Mouse (Mus musculus) MEL (cell line): Measurements from ENCODE around the gene Npnt. TPM values are rescaled to one million over a fixed set of nuclear protein-coding genes. Genes with fewer than 3 reads are reported as not detected.

Source experiments
- DNase-seq: peaks from one replicate; pipeline ENCODE4 v3.0.0; 2011; ENCODE audit warnings: low read depth, low spot score
- H3K27ac ChIP-seq: 2 replicates; pipeline ENCODE4 v1.5.1; 2012; ENCODE audit warnings: low read depth, mild to moderate bottlenecking, control low read depth, low read length, moderate library complexity; ENCODE audit not compliant: control insufficient read depth
- H3K27me3 ChIP-seq, 2 experiments: fragments of 150-350 bp in 1 of 2; sonication (generic) in 1 of 2; 2 replicates each; pipeline ENCODE4 v1.6.1; 2012; ENCODE audit warnings: low read length in 2 of 2, mild to moderate bottlenecking in 2 of 2, improper control_type of control experiment in 1 of 2, moderate library complexity in 1 of 2; ENCODE audit not compliant: insufficient read depth in 2 of 2, control insufficient read depth in 1 of 2
- H3K36me3 ChIP-seq, 2 experiments: 2 replicates each; pipeline ENCODE4 v1.6.1; 2012 to 2014; ENCODE audit warnings: low read length in 2 of 2, improper control_type of control experiment in 1 of 2, inconsistent platforms in 1 of 2, mild to moderate bottlenecking in 1 of 2; ENCODE audit not compliant: insufficient read depth in 2 of 2, control insufficient read depth in 1 of 2
- H3K4me1 ChIP-seq, 2 experiments: fragments of 150-350 bp in 1 of 2; sonication (generic) in 1 of 2; 2 replicates each; pipeline ENCODE4 v1.6.1; 2012; ENCODE audit warnings: low read length in 2 of 2, improper control_type of control experiment in 1 of 2, mild to moderate bottlenecking in 1 of 2; ENCODE audit not compliant: insufficient read depth in 2 of 2, control insufficient read depth in 1 of 2
- H3K4me3 ChIP-seq, 2 experiments: fragments of 150-350 bp in 1 of 2; sonication (generic) in 1 of 2; 2 replicates each; pipeline ENCODE4 v1.5.1; 2012; ENCODE audit warnings: low read depth in 2 of 2, low read length in 2 of 2, mild to moderate bottlenecking in 2 of 2, moderate library complexity in 2 of 2, control low read depth in 1 of 2, improper control_type of control experiment in 1 of 2; ENCODE audit not compliant: control insufficient read depth in 1 of 2, insufficient read depth in 1 of 2
- H3K79me2 ChIP-seq: 2 replicates; pipeline ENCODE4 v1.6.1; 2012; ENCODE audit warnings: mild to moderate bottlenecking, low read length, moderate library complexity; ENCODE audit not compliant: control insufficient read depth, poor library complexity, insufficient read depth
- H3K9ac ChIP-seq: 2 replicates; pipeline ENCODE4 v1.6.1; 2012; ENCODE audit warnings: low read depth, mild to moderate bottlenecking, control low read depth, low read length, moderate library complexity; ENCODE audit not compliant: control insufficient read depth, poor library complexity, severe bottlenecking
- H3K9me3 ChIP-seq: fragments of 150-350 bp; sonication (generic); replicated peaks from 2 replicates; pipeline ENCODE4 v1.6.1; 2012; ENCODE audit warnings: mild to moderate bottlenecking, low read length, improper control_type of control experiment, moderate library complexity; ENCODE audit not compliant: insufficient read depth
- BHLHE40 ChIP-seq: IDR thresholded peaks from 2 replicates; pipeline ENCODE4 v1.6.1; 2012; ENCODE audit warnings: low read depth, mild to moderate bottlenecking, inconsistent platforms, low read length, improper control_type of control experiment, borderline replicate concordance
- E2F4 ChIP-seq: IDR thresholded peaks from 2 replicates; pipeline ENCODE4 v1.6.1; 2011; ENCODE audit warnings: low read depth, low read length, improper control_type of control experiment, borderline replicate concordance
- ELF1 ChIP-seq: IDR thresholded peaks from 2 replicates; pipeline ENCODE4 v1.6.1; 2014; ENCODE audit warnings: low read depth, mild to moderate bottlenecking, inconsistent platforms, low read length, improper control_type of control experiment, moderate library complexity
- EP300 ChIP-seq, 2 experiments: IDR thresholded peaks; 2 replicates each; pipeline ENCODE4 v1.6.1; 2011; ENCODE audit warnings: improper control_type of control experiment in 2 of 2, low read length in 2 of 2, low read depth in 1 of 2, mild to moderate bottlenecking in 1 of 2
- GABPA ChIP-seq: IDR thresholded peaks from 2 replicates; pipeline ENCODE4 v1.6.1; 2012; ENCODE audit warnings: low read depth, mild to moderate bottlenecking, inconsistent platforms, low read length, improper control_type of control experiment, moderate library complexity
- HCFC1 ChIP-seq: IDR thresholded peaks from 2 replicates; pipeline ENCODE4 v1.6.1; 2012; ENCODE audit warnings: low read depth, mild to moderate bottlenecking, inconsistent platforms, low read length, improper control_type of control experiment, moderate library complexity
- MAX ChIP-seq: IDR thresholded peaks from 2 replicates; pipeline ENCODE4 v1.6.1; 2011; ENCODE audit warnings: low read length, improper control_type of control experiment
- MAZ ChIP-seq: IDR thresholded peaks from 2 replicates; pipeline ENCODE4 v1.6.1; 2012; ENCODE audit warnings: low read depth, mild to moderate bottlenecking, inconsistent platforms, low read length, improper control_type of control experiment
- MXI1 ChIP-seq: IDR thresholded peaks from 2 replicates; pipeline ENCODE4 v1.6.1; 2011; ENCODE audit warnings: mild to moderate bottlenecking, low read depth, low read length, improper control_type of control experiment
- MYC ChIP-seq: IDR thresholded peaks from 2 replicates; pipeline ENCODE4 v1.6.1; 2011; ENCODE audit warnings: low read depth, mild to moderate bottlenecking, low read length, improper control_type of control experiment, moderate library complexity
- NRF1 ChIP-seq: IDR thresholded peaks from 2 replicates; pipeline ENCODE4 v1.6.1; 2014; ENCODE audit warnings: low read depth, mild to moderate bottlenecking, inconsistent platforms, low read length, improper control_type of control experiment, moderate library complexity; ENCODE audit not compliant: poor library complexity, insufficient read depth, severe bottlenecking
- POLR2AphosphoS2 ChIP-seq: IDR thresholded peaks from 2 replicates; pipeline ENCODE4 v1.6.1; 2011; ENCODE audit warnings: low read length, improper control_type of control experiment
- POLR2AphosphoS5 ChIP-seq: IDR thresholded peaks from 2 replicates; pipeline ENCODE4 v1.6.1; 2012; ENCODE audit warnings: low read depth, borderline replicate concordance, mild to moderate bottlenecking, inconsistent platforms, low read length, moderate library complexity, mixed read lengths
- RAD21 ChIP-seq: IDR thresholded peaks from 2 replicates; pipeline ENCODE4 v1.6.1; 2011; ENCODE audit warnings: mild to moderate bottlenecking, low read depth, low read length, improper control_type of control experiment
- RCOR1 ChIP-seq: IDR thresholded peaks from 2 replicates; pipeline ENCODE4 v1.6.1; 2012; ENCODE audit warnings: low read depth, mild to moderate bottlenecking, inconsistent platforms, low read length, improper control_type of control experiment
- SIN3A ChIP-seq: IDR thresholded peaks from 2 replicates; pipeline ENCODE4 v1.6.1; 2012; ENCODE audit warnings: low read length, improper control_type of control experiment, inconsistent platforms
- TAL1 ChIP-seq: IDR thresholded peaks from 2 replicates; pipeline ENCODE4 v1.6.1; 2012; ENCODE audit warnings: mild to moderate bottlenecking, inconsistent platforms, low read length, moderate library complexity, mixed read lengths
- TBP ChIP-seq: IDR thresholded peaks from 2 replicates; pipeline ENCODE4 v1.8.0; 2011; ENCODE audit warnings: low read depth, low read length, improper control_type of control experiment
- UBTF ChIP-seq: IDR thresholded peaks from 2 replicates; pipeline ENCODE4 v1.6.1; 2012; ENCODE audit warnings: low read depth, mild to moderate bottlenecking, inconsistent platforms, low read length, improper control_type of control experiment, moderate library complexity, borderline replicate concordance; ENCODE audit not compliant: insufficient read depth
- ZC3H11A ChIP-seq: IDR thresholded peaks from 2 replicates; pipeline ENCODE4 v1.6.1; 2012; ENCODE audit warnings: low read depth, mild to moderate bottlenecking, inconsistent platforms, low read length, improper control_type of control experiment
- polyA plus RNA-seq, 2 experiments: library from polyadenylated mRNA; stranded (reverse) in 1 of 2; unstranded in 1 of 2; fragments of >175 nt in 1 of 2; fragments of >200 nt in 1 of 2; gene quantifications; 2 replicates each; pipeline versions ENCODE4 v1.2.1 to v1.2.4; 2012; ENCODE audit warnings: low replicate concordance in 2 of 2, low read depth in 1 of 2; ENCODE audit not compliant: insufficient read length in 2 of 2, insufficient read depth in 1 of 2, missing spikeins in 1 of 2
- total RNA-seq: library from RNA; depleted of rRNA; stranded (reverse); fragments of 300-350 nt; gene quantifications from 2 replicates; pipeline ENCODE4 v1.2.3, GENCODE M21; 2012

The Npnt gene
- total and polyA plus RNA-seq, 3 experiments, result 0.06 TPM; not detected in 2

DNA sequence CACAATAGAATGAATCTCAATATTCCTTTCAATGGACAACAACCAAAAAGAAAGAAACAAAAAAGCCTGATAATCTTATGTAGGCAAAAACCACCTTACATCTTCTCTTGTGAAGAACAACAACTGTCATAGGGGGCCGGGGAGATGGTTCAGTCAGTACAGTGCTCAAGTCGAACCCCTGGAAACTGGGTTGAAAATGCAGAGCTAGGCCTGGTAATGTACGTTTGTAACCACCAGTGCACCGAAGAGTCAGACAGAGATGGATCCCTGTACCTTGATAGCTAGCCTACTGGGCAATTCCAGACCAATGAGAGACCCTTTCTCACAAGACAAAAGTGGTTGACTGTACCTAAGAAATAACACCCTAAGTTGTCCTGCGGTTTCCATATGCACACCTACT lies 47.2 kb downstream of the Npnt start:
- no peaks in the 10 kb centered on the region for H3K4me1 ChIP-seq
- H3K9me3 ChIP-seq, result no peaks in the 10 kb centered on the region
- H3K27me3 ChIP-seq, result no peaks in the 10 kb centered on the region; a peak in 1 of 4 replicates
- no peak overlapping the region for H3K4me3 ChIP-seq
- no peak overlapping the region for H3K9ac ChIP-seq
- no peaks in the 10 kb centered on the region for H3K79me2 ChIP-seq
- TF ChIP-seq BHLHE40, result no peak
- no peak for TF ChIP-seq TBP
- no peak for TF ChIP-seq E2F4
- no peak for TF ChIP-seq UBTF
- no peak for DNase-seq
- no peaks in the 10 kb centered on the region for H3K36me3 ChIP-seq
- H3K27ac ChIP-seq, result no peak overlapping the region

DNA sequence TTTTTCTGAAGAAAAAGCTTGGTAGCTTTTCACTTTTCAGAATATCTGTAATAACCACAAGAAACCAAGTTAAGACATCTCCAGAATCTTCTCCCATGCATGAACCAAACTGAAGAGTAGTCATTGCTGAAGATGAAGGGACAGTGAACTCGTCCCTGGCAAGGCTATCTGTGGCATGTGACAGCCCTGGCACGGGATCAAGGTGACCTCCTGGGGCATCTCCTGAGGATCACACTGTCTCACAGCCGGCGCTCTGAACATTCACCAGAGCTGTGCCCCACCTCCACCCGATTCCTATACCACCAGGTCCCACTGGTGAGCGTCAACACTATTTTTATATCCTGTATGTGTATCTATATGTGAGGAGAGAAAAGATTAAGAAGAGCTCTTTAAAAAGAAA lies 47.9 kb downstream of the Npnt start:
- Histone ChIP-seq H3K9ac (no peak overlapping the region), H3K4me3 (no peak overlapping the region), H3K27ac (no peak overlapping the region), H3K9me3 (no peaks in the 10 kb centered on the region), H3K36me3 (no peaks in the 10 kb centered on the region), H3K27me3 (no peaks in the 10 kb centered on the region; a peak in 1 of 4 replicates), H3K4me1 (no peaks in the 10 kb centered on the region), H3K79me2 (no peaks in the 10 kb centered on the region)
- DNase-seq, result no peak
- TF ChIP-seq HCFC1 (no peak), ZC3H11A (no peak)

DNA sequence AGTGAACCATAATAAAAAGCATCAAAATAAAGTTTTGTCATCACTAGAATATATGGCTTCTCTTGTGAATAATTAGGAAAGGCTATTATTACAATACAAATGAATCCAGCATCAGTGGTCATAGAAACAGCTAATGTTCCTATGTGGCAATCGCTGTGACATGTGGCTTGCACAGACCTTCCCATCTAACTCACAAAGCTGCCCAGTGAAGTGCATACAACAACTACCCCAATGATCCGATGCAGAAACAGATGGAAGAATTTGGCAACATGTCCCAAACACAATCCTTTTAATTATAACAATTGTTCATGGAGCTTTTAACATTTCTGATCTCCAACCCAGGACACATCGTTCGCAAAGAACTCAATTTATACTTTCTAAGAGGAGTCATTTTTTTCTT lies 52.2 kb downstream of the Npnt start:
- H3K4me1 ChIP-seq, result no peaks in the 10 kb centered on the region
- TF ChIP-seq HCFC1, result no peak
- TF ChIP-seq MYC, result no peak
- no peak for TF ChIP-seq MAZ
- TF ChIP-seq BHLHE40, result no peak

DNA sequence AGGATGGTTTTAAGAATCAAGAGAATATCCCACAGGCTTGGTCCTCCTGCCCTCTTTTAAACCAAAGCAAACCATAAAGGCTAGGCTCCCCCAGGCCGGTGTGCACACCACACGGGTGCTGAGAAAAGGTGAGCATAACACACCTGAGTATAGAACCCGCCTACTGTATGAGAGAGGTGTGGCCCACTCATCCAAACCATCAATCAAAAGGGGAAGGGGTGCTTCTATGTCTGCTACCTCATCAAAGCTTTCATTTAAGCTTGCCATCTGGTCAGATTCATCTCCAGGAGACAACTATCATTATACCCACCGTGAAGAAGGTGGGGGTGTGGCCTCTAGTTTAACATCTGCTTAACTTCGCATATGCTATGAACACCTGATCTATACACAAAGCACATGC lies 52.7 kb downstream of the Npnt start:
- DNase-seq, result no peak
- no peaks in the 10 kb centered on the region; a peak in 1 of 4 replicates for H3K27me3 ChIP-seq
- H3K27ac ChIP-seq, result no peak overlapping the region
- no peaks in the 10 kb centered on the region for H3K79me2 ChIP-seq
- H3K4me3 ChIP-seq, result no peak overlapping the region
- no peaks in the 10 kb centered on the region for H3K4me1 ChIP-seq
- H3K36me3 ChIP-seq, result no peaks in the 10 kb centered on the region
- H3K9me3 ChIP-seq, result no peaks in the 10 kb centered on the region
- no peak overlapping the region for H3K9ac ChIP-seq
- TF ChIP-seq RCOR1, result no peak
- no peak for TF ChIP-seq POLR2AphosphoS5
- TF ChIP-seq EP300 (IDR thresholded peaks at IDR 0.05; ENCODE audit: low read depth in 1 of 2, low read length in 2 of 2), result no peak
- TF ChIP-seq POLR2AphosphoS2, result no peak
- no peak for TF ChIP-seq SIN3A
- TF ChIP-seq RAD21, result no peak
- no peak for TF ChIP-seq TAL1
- no peak for TF ChIP-seq ELF1
- no peak for TF ChIP-seq MYC
- TF ChIP-seq MXI1, result no peak
- no peak for TF ChIP-seq UBTF
- no peak for TF ChIP-seq NRF1
- no peak for TF ChIP-seq MAX
- no peak for TF ChIP-seq BHLHE40
- no peak for TF ChIP-seq GABPA

More for the DNA sequence above, 52.2 kb downstream of the Npnt start:
- H3K9me3 ChIP-seq, result no peaks in the 10 kb centered on the region
- no peaks in the 10 kb centered on the region for H3K79me2 ChIP-seq
- H3K36me3 ChIP-seq, result no peaks in the 10 kb centered on the region
- H3K4me3 ChIP-seq, result no peak overlapping the region
- H3K27ac ChIP-seq, result no peak overlapping the region
- no peaks in the 10 kb centered on the region; a peak in 1 of 4 replicates for H3K27me3 ChIP-seq
- no peak overlapping the region for H3K9ac ChIP-seq
- no peak for DNase-seq
